ENCODE assay signal across 8 mouse cellular contexts in the genomic region with DNA sequence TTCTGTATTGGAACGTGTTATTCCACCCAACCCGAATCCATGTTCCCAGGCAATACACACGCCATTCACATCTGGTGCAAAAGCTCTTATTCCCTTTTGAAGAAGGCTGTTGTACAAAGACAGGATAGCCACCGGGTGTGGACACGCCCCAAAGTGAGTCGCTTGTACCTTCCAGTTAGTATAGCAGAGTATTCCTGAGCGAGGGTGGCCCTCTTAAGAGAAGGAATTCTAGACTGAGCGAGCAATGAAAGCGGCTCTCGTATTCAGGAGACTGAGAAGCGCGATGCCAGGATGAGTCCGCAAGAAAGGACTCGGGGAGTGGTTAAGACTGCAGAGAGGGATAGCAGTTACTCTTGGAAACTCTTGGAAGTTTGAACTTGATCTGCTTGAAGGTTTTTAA. TPM values are rescaled to one million over a fixed set of nuclear protein-coding genes. Genes with fewer than 3 reads are reported as not detected.
DNase-seq lines count a peak whose midpoint lies in the region; ATAC-seq and TF ChIP-seq lines count a peak whose summit lies in the region.

No protein-coding gene starts in this region.

- H3K27ac ChIP-seq in hindbrain, embryonic 10.5 days: peak overlapping the region; percentile 40
- H3K27ac ChIP-seq in neural tube, embryonic 11.5 days (ENCODE audit: low read depth, low read length): no peak overlapping the region
- H3K27ac ChIP-seq in thymus, adult 2 months (ENCODE audit: control insufficient read depth, insufficient read depth, low read length): no peak overlapping the region

- H3K27me3 ChIP-seq in hindbrain, embryonic 10.5 days (ENCODE audit: insufficient read depth, poor library complexity, severe bottlenecking): no peaks in the 10 kb centered on the region
- H3K27me3 ChIP-seq in neural tube, embryonic 11.5 days (ENCODE audit: control insufficient read depth, insufficient read depth, low read length): no peaks in the 10 kb centered on the region
- H3K27me3 ChIP-seq in thymus, adult 2 months (ENCODE audit: control insufficient read depth, insufficient read depth, low read length): no peaks in the 10 kb centered on the region

- peak overlapping the region; percentile 66 for H3K4me2 ChIP-seq in neural tube, embryonic 11.5 days (ENCODE audit: low read depth)

- H3K9me3 ChIP-seq in hindbrain, embryonic 10.5 days: no peaks in the 10 kb centered on the region
- H3K9me3 ChIP-seq in neural tube, embryonic 11.5 days (ENCODE audit: control insufficient read depth, low read length): no peaks in the 10 kb centered on the region

- peak; percentile 18 for DNase-seq in thymus, postnatal 4 days
- no peak for DNase-seq in thymus, postnatal 0 days (ENCODE audit: low spot score)
- peak; percentile 31 for DNase-seq in embryo, embryonic 9.5 days (ENCODE audit: extremely low spot score)
- DNase-seq in hindbrain, embryonic 10.5 days (ENCODE audit: low spot score): peak; percentile 29
- peak; percentile 59 for DNase-seq in liver
- no peak for DNase-seq in neural tube, embryonic 11.5 days (ENCODE audit: low spot score)
- no peak for DNase-seq in thymus, adult 2 months

- H3K4me1 ChIP-seq in hindbrain, embryonic 10.5 days (replicated peaks): peaks cover 39% of the 10 kb centered on the region
- H3K4me1 ChIP-seq in neural tube, embryonic 11.5 days (ENCODE audit: control insufficient read depth, insufficient read depth, low read length): peaks cover 6% of the 10 kb centered on the region
- peaks cover 9% of the 10 kb centered on the region for H3K4me1 ChIP-seq in thymus, adult 2 months (replicated peaks; ENCODE audit: control insufficient read depth, insufficient read depth, low read length)

- H3K36me3 ChIP-seq in hindbrain, embryonic 10.5 days: peaks cover 22% of the 10 kb centered on the region
- no peaks in the 10 kb centered on the region for H3K36me3 ChIP-seq in neural tube, embryonic 11.5 days (ENCODE audit: control insufficient read depth, insufficient read depth, low read length)
- H3K36me3 ChIP-seq in thymus, adult 2 months (ENCODE audit: control insufficient read depth, insufficient read depth, low read length): no peaks in the 10 kb centered on the region

- 6% methylated on average over 14 of the region's 14 CpGs for WGBS in hindbrain, embryonic 10.5 days
- WGBS in neural tube, embryonic 11.5 days: 5% methylated on average over 14 of the region's 14 CpGs
- WGBS in thymus, adult 2 months: 20% methylated on average over 14 of the region's 14 CpGs

- 0 out of 2 replicates have a peak overlapping the region, but pooled peaks have one; percentile 7 for H3K9ac ChIP-seq in neural tube, embryonic 11.5 days (ENCODE audit: low read length)

- no peak for TF ChIP-seq POLR2A in thymus, adult 2 months (IDR thresholded peaks at IDR 0.05; ENCODE audit: control insufficient read depth, extremely low read depth, insufficient read depth, low read length, poor library complexity)

- peak overlapping the region; percentile 84 for H3K4me3 ChIP-seq in hindbrain, embryonic 10.5 days
- no peak overlapping the region for H3K4me3 ChIP-seq in neural tube, embryonic 11.5 days (ENCODE audit: low read depth, low read length)
- H3K4me3 ChIP-seq in thymus, adult 2 months (ENCODE audit: control insufficient read depth, insufficient read depth, low read length): no peak overlapping the region

- TF ChIP-seq CTCF in thymus, adult 2 months (IDR thresholded peaks at IDR 0.05; ENCODE audit: borderline replicate concordance, control insufficient read depth, extremely low read depth, insufficient read depth, low read length, poor library complexity): no peak

- no peak for ATAC-seq in neural tube, embryonic 11.5 days (ENCODE audit: insufficient read depth, low FRiP score, low TSS enrichment)
- no peak for ATAC-seq in monocyte, adult 5-6 weeks (replicated peaks; ENCODE audit: insufficient number of reproducible peaks, low FRiP score, low TSS enrichment, poor library complexity, severe bottlenecking)

RNA-seq across cellular contexts. Expression of a gene that starts 1.3 kb away (rescaled TPM):
- 5.2 and 5.9 TPM in 2 replicates for polyA plus RNA-seq in thymus, postnatal 0 days (2015; fragmentation: Nextera tagmentation; extraction: Ambion mirVana)
- polyA plus RNA-seq in hindbrain, embryonic 10.5 days (2016; fragmentation: Nextera tagmentation; extraction: Ambion mirVana): 11.0 and 14.5 TPM in 2 replicates
- polyA plus RNA-seq in neural tube, embryonic 11.5 days (2014; fragmentation: Nextera tagmentation; extraction: Ambion mirVana): 14.4 and 15.5 TPM in 2 replicates
- polyA plus RNA-seq in thymus, adult 2 months (2012; rRNA removed): 4.0 and 4.4 TPM in 2 replicates
- total RNA-seq in monocyte, adult 5-6 weeks (2017): 47.3 to 60.0 TPM (median 56.2 TPM) in 3 replicates

Comparison
In these comparisons a context has a peak if more than half of its experiments do, and no peak if none do; other contexts are left out.
1. DNase-seq: peak in thymus, postnatal 4 days (single experiment), embryo, embryonic 9.5 days (single experiment), hindbrain, embryonic 10.5 days (single experiment) and liver (single experiment); none in thymus, postnatal 0 days (single experiment), neural tube, embryonic 11.5 days (single experiment) and thymus, adult 2 months (single experiment).